Mouse (Mus musculus) hindbrain, embryonic 16.5 days (tissue): ENCODE data around the gene Sh3gl1. TPM values are rescaled to one million over a fixed set of nuclear protein-coding genes. Genes with fewer than 3 reads are reported as not detected.

Experiments
- ATAC-seq: fragments of 200-750 bp; cut with Nextera tagmentation; 2 replicates; pipeline ENCODE4 v1.8.0; 2017; ENCODE audit warnings: moderate TSS enrichment, moderate library complexity
- H3K27ac ChIP-seq: fragments of 300-500 bp; sonication (generic); 2 replicates; pipeline ENCODE4 v1.5.1; 2014; ENCODE audit warnings: low read depth, mild to moderate bottlenecking, control low read depth, low read length, moderate library complexity
- H3K27me3 ChIP-seq: fragments of 300-500 bp; sonication (generic); replicated peaks from 2 replicates; pipeline ENCODE4 v1.6.1; 2014; ENCODE audit warnings: low read length; ENCODE audit not compliant: control insufficient read depth, insufficient read depth
- H3K36me3 ChIP-seq: fragments of 300-500 bp; sonication (generic); 2 replicates; pipeline ENCODE4 v1.6.1; 2014; ENCODE audit warnings: mild to moderate bottlenecking, low read length, moderate library complexity, mixed read lengths; ENCODE audit not compliant: control insufficient read depth, insufficient read depth
- H3K4me1 ChIP-seq: fragments of 300-500 bp; sonication (generic); 2 replicates; pipeline ENCODE4 v1.6.1; 2014; ENCODE audit warnings: low read depth, low read length; ENCODE audit not compliant: control insufficient read depth, insufficient read depth
- H3K4me2 ChIP-seq: fragments of 300-500 bp; sonication (generic); 2 replicates; pipeline ENCODE4 v1.6.1; 2014; ENCODE audit warnings: mild to moderate bottlenecking, low read length, control low read depth, moderate library complexity
- H3K4me3 ChIP-seq: fragments of 300-500 bp; sonication (generic); 2 replicates; pipeline ENCODE4 v1.5.1; 2014; ENCODE audit warnings: mild to moderate bottlenecking, low read length, control low read depth, moderate library complexity
- H3K9ac ChIP-seq: fragments of 300-500 bp; sonication (generic); 2 replicates; pipeline ENCODE4 v1.6.1; 2014; ENCODE audit warnings: low read depth, mild to moderate bottlenecking, control low read depth, low read length, moderate library complexity
- H3K9me3 ChIP-seq: fragments of 300-500 bp; sonication (generic); 2 replicates; pipeline ENCODE4 v1.6.1; 2014; ENCODE audit warnings: mild to moderate bottlenecking, low read length, moderate library complexity; ENCODE audit not compliant: control insufficient read depth
- WGBS: fragments of 180-500 bp; shearing (Covaris S2); extraction: QIAGEN DNeasy Blood & Tissue Kit; methylation state at CpG from one replicate; pipeline ENCODE4 v1.1.7; 2014; 5-methylcytosine and 5-hydroxymethylcytosine counted together
- polyA plus RNA-seq: library from polyadenylated mRNA; unstranded; fragments of >200 nt; fragmentation: Nextera tagmentation; extraction: Ambion mirVana; gene quantifications from 2 replicates; pipeline ENCODE4 v1.2.1, GENCODE M21; 2015

The Sh3gl1 gene
- polyA plus RNA-seq, 1 experiment from 2014 or later, result 106 TPM

GRCm38 (mm10) chr17:56024476-56024875 lies 12.0 kb downstream of the Sh3gl1 start:
- H3K4me1 ChIP-seq, result peaks cover 5% of the 10 kb centered on the region; the same call in 1 of the 2 replicates
- H3K27me3 ChIP-seq, result no peaks in the 10 kb centered on the region
- WGBS, result 70% methylated on average over 2 of the region's 2 CpGs
- peaks cover 4% of the 10 kb centered on the region for H3K36me3 ChIP-seq
- no peak overlapping the region for H3K4me3 ChIP-seq
- ATAC-seq, result no peak
- no peak overlapping the region for H3K9ac ChIP-seq
- no peak overlapping the region for H3K4me2 ChIP-seq
- H3K27ac ChIP-seq, result no peak overlapping the region
- no peaks in the 10 kb centered on the region for H3K9me3 ChIP-seq

DNA sequence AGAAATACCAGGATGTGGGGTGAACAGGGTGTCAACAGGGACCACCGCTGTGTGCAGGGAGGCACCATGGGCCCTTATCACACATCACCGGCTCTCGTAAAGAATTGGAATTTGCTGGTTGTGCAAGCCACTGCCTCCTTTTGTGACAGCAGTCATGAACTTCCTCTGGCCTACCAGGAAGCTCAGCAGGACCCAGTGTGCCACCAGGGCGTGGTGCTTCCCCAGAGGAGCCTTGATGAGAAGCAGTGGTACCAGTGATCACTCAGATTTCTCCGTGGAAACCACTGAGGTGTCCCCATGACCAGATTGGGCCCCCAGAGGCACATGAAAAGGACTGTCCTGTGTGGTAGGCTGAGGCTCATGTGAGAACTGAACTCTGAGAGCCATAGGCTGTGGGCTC lies 13.0 kb downstream of the Sh3gl1 start:
- Histone ChIP-seq H3K27ac (no peak overlapping the region), H3K4me2 (no peak overlapping the region), H3K27me3 (no peaks in the 10 kb centered on the region), H3K36me3 (peaks cover 14% of the 10 kb centered on the region), H3K4me3 (no peak overlapping the region), H3K9me3 (no peaks in the 10 kb centered on the region), H3K4me1 (peaks cover 5% of the 10 kb centered on the region; the same call in 1 of the 2 replicates), H3K9ac (no peak overlapping the region)
- no peak for ATAC-seq
- 78% methylated on average over 5 of the region's 5 CpGs for WGBS

- Histone ChIP-seq H3K4me1 (peaks cover 5% of the 10 kb centered on the region; the same call in 1 of the 2 replicates), H3K4me2 (no peak overlapping the region), H3K9ac (no peak overlapping the region), H3K27me3 (no peaks in the 10 kb centered on the region), H3K27ac (no peak overlapping the region), H3K9me3 (no peaks in the 10 kb centered on the region), H3K36me3 (peaks cover 18% of the 10 kb centered on the region), H3K4me3 (no peak overlapping the region)
- ATAC-seq, result no peak
- WGBS, result 72% methylated on average over 4 of the region's 4 CpGs
These were observed 13.5 kb downstream of the Sh3gl1 start for GRCm38 (mm10) chr17:56022989-56023290.

- H3K27ac ChIP-seq, result 0 out of 2 replicates have a peak overlapping the region, but pooled peaks have one; percentile 20
These were observed 14.1 kb downstream of the Sh3gl1 start for GRCm38 (mm10) chr17:56022131-56022988.

GRCm38 (mm10) chr17:56021161-56021910 lies 15.1 kb downstream of the Sh3gl1 start:
- peaks cover 34% of the 10 kb centered on the region for H3K36me3 ChIP-seq
- H3K4me3 ChIP-seq, result no peak overlapping the region
- no peaks in the 10 kb centered on the region for H3K27me3 ChIP-seq
- no peak for ATAC-seq
- peaks cover 5% of the 10 kb centered on the region; the same call in 1 of the 2 replicates for H3K4me1 ChIP-seq
- peak overlapping the region; percentile 27; the same call in 1 of the 2 replicates for H3K9ac ChIP-seq
- H3K9me3 ChIP-seq, result no peaks in the 10 kb centered on the region
- WGBS, result 82% methylated on average over 4 of the region's 4 CpGs
- no peak overlapping the region for H3K4me2 ChIP-seq
- peak overlapping the region; percentile 63 for H3K27ac ChIP-seq

More at GRCm38 (mm10) chr17:56022131-56022988, 14.1 kb downstream of the Sh3gl1 start:
- Histone ChIP-seq H3K4me3 (no peak overlapping the region), H3K4me2 (no peak overlapping the region), H3K9me3 (no peaks in the 10 kb centered on the region), H3K27me3 (no peaks in the 10 kb centered on the region), H3K4me1 (peaks cover 5% of the 10 kb centered on the region; the same call in 1 of the 2 replicates), H3K36me3 (peaks cover 24% of the 10 kb centered on the region), H3K9ac (no peak overlapping the region)
- ATAC-seq, result no peak
- 68% methylated on average over 2 of the region's 2 CpGs for WGBS

DNA sequence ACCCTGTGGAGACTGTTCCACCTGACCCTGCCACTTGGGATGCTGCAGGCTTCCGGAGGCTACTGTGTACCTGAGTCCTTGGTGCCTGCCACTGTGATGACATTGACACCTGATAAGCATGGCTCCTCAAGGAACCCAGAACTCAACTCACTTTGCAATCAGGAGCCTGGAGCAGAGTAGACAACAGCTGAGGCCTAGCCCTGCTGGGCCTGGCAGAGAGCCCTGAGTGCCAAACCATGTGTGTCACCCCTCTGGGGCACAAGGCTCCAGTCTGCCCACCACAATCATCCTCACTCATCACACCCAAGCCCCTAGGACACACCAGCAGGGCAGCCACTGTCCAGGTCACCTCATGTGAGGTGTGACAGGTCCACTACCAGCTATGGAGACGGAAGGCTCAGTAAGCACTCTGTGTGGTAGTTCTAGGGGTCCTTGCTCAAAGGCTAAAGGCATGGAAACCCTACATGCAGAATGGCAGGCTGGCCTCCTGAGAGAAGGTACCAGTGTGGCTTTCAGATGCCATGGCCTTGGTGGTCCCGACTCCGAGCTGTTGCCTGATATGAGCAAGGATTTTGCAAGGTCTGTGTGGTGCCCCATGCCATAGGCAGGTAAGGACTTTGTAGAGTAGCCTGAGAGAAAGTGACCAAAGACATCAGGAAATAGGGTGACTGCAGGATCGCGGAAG lies 15.9 kb downstream of the Sh3gl1 start:
- Histone ChIP-seq H3K36me3 (peaks cover 42% of the 10 kb centered on the region), H3K4me2 (no peak overlapping the region), H3K9ac (no peak overlapping the region), H3K27me3 (no peaks in the 10 kb centered on the region), H3K27ac (peak overlapping the region; percentile 63), H3K4me1 (peaks cover 5% of the 10 kb centered on the region; the same call in 1 of the 2 replicates), H3K9me3 (no peaks in the 10 kb centered on the region), H3K4me3 (no peak overlapping the region)
- WGBS, result 96% methylated on average over 6 of the region's 6 CpGs
- ATAC-seq, result no peak

GRCm38 (mm10) chr17:56018347-56019131 lies 17.9 kb downstream of the Sh3gl1 start:
- Histone ChIP-seq H3K9me3 (no peaks in the 10 kb centered on the region), H3K4me2 (no peak overlapping the region), H3K36me3 (peaks cover 52% of the 10 kb centered on the region), H3K27me3 (no peaks in the 10 kb centered on the region), H3K9ac (no peak overlapping the region), H3K4me3 (no peak overlapping the region), H3K27ac (peak overlapping the region; percentile 54; the same call in 1 of the 2 replicates), H3K4me1 (peaks cover 5% of the 10 kb centered on the region; the same call in 1 of the 2 replicates)
- peak; percentile 35 for ATAC-seq
- 75% methylated on average over 19 of the region's 20 CpGs for WGBS

- Histone ChIP-seq H3K4me2 (no peak overlapping the region), H3K27me3 (no peaks in the 10 kb centered on the region), H3K9me3 (no peaks in the 10 kb centered on the region), H3K36me3 (peaks cover 58% of the 10 kb centered on the region), H3K9ac (no peak overlapping the region), H3K4me1 (peaks cover 5% of the 10 kb centered on the region; the same call in 1 of the 2 replicates), H3K27ac (no peak overlapping the region), H3K4me3 (no peak overlapping the region)
- no peak for ATAC-seq
- WGBS, result 86% methylated on average over 7 of the region's 7 CpGs
These were observed 18.6 kb downstream of the Sh3gl1 start for GRCm38 (mm10) chr17:56017848-56018247.
